Mouse (Mus musculus) midbrain, embryonic 15.5 days (tissue): ENCODE data around the gene BC067074. TPM values are rescaled to one million over a fixed set of nuclear protein-coding genes. Genes with fewer than 3 reads are reported as not detected.
"Not testable (repeated sequence)": the region's sequence is repeated elsewhere in the genome, so short reads cannot be mapped to it uniquely, and the experiment has no call there.

Source experiments
- ATAC-seq: fragments of 200-750 bp; cut with Nextera tagmentation; replicated peaks from 2 replicates; pipeline ENCODE4 v1.8.0; 2017; ENCODE audit warnings: moderate TSS enrichment
- H3K27ac ChIP-seq: fragments of 300-500 bp; sonication (generic); 2 replicates; pipeline ENCODE4 v1.5.1; 2015; ENCODE audit warnings: mild to moderate bottlenecking, inconsistent platforms
- H3K27me3 ChIP-seq: fragments of 300-500 bp; sonication (generic); replicated peaks from 2 replicates; pipeline ENCODE4 v1.6.1; 2015; ENCODE audit warnings: inconsistent platforms
- H3K36me3 ChIP-seq: fragments of 300-500 bp; sonication (generic); replicated peaks from 2 replicates; pipeline ENCODE4 v1.6.1; 2015; ENCODE audit warnings: inconsistent platforms
- H3K4me1 ChIP-seq: fragments of 300-500 bp; sonication (generic); 2 replicates; pipeline ENCODE4 v1.6.1; 2015; ENCODE audit warnings: inconsistent platforms
- H3K4me2 ChIP-seq: fragments of 300-500 bp; sonication (generic); 2 replicates; pipeline ENCODE4 v1.6.1; 2015; ENCODE audit warnings: inconsistent platforms, mild to moderate bottlenecking, moderate library complexity
- H3K4me3 ChIP-seq: fragments of 300-500 bp; sonication (generic); 2 replicates; pipeline ENCODE4 v1.5.1; 2015; ENCODE audit warnings: mild to moderate bottlenecking, inconsistent platforms
- H3K9ac ChIP-seq: fragments of 300-500 bp; sonication (generic); 2 replicates; pipeline ENCODE4 v1.6.1; 2015; ENCODE audit warnings: mild to moderate bottlenecking, inconsistent platforms
- H3K9me3 ChIP-seq: fragments of 300-500 bp; sonication (generic); 2 replicates; pipeline ENCODE4 v1.6.1; 2016; ENCODE audit warnings: inconsistent platforms
- WGBS: fragments of 180-500 bp; shearing (Covaris S2); methylation state at CpG from one replicate; pipeline ENCODE4 v1.1.7; 2015; ENCODE audit warnings: mixed read lengths; 5-methylcytosine and 5-hydroxymethylcytosine counted together
- polyA plus RNA-seq: library from polyadenylated mRNA; unstranded; fragments of >200 nt; fragmentation: Nextera tagmentation; extraction: Ambion mirVana; gene quantifications from 2 replicates; pipeline ENCODE4 v1.2.1, GENCODE M21; 2015

The BC067074 gene
- polyA plus RNA-seq: 0.77 and 0.80 TPM in 2 replicates

- ATAC-seq: peak; percentile 75
- peaks cover 8% of the 10 kb centered on the region; the same call in 1 of the 2 replicates for H3K4me1 ChIP-seq
- H3K36me3 ChIP-seq: no peaks in the 10 kb centered on the region
- peak within 1 kb of the TSS; percentile 37 for H3K9ac ChIP-seq
- WGBS: 1% methylated on average over 63 of the region's 75 CpGs
- H3K4me2 ChIP-seq: peak within 1 kb of the TSS; percentile 86
- H3K9me3 ChIP-seq: no peaks in the 10 kb centered on the region
- H3K27ac ChIP-seq: no peak within 1 kb of the TSS
- peaks cover 7% of the 10 kb centered on the region for H3K27me3 ChIP-seq
- peak within 1 kb of the TSS; percentile 52 for H3K4me3 ChIP-seq
Observed at GRCm38 (mm10) chr13:113292975-113293706, at the start of gene BC067074. TSS of gene BC067074 (plus strand) at chr13:113293159.

DNA sequence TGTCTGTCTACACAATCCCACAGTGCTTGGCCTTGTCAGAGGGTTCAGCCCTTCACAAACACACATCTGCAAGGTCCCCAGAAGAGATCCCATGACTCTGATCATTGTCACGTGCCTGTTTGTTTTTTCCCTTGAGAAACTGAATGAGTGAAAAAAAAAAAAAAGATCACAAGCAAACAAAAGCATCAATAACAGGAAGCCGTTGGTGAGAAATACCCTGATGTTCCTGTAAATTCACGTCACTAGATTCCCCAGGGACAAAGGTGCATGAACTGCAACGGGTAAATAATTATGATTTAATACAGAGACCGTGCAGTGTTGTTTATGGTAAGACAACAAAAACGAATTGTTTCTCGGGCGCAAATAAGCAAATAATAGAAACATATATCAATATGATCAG, 47.9 kb upstream of the BC067074 start:
- Histone ChIP-seq H3K9me3 (no peaks in the 10 kb centered on the region), H3K4me2 (no peak overlapping the region), H3K4me1 (no peaks in the 10 kb centered on the region), H3K9ac (no peak overlapping the region), H3K36me3 (no peaks in the 10 kb centered on the region), H3K27me3 (no peaks in the 10 kb centered on the region), H3K27ac (no peak overlapping the region), H3K4me3 (no peak overlapping the region)
- ATAC-seq: no peak
- 77% methylated on average over 8 of the region's 8 CpGs for WGBS

GRCm38 (mm10) chr13:113252580-113252979, 40.4 kb upstream of the BC067074 start:
- H3K4me1 ChIP-seq, H3K27ac ChIP-seq, H3K9ac ChIP-seq, H3K36me3 ChIP-seq, H3K4me3 ChIP-seq, H3K4me2 ChIP-seq, H3K9me3 ChIP-seq, ATAC-seq, H3K27me3 ChIP-seq: not testable (repeated sequence)
- WGBS: 91% methylated on average over 7 of the region's 7 CpGs

- no peak overlapping the region for H3K27ac ChIP-seq
- H3K4me3 ChIP-seq: no peak overlapping the region
- no peaks in the 10 kb centered on the region for H3K27me3 ChIP-seq
- WGBS: 87% methylated on average over 2 of the region's 2 CpGs
- H3K9me3 ChIP-seq: no peaks in the 10 kb centered on the region
- ATAC-seq: no peak
- H3K4me1 ChIP-seq: no peaks in the 10 kb centered on the region
- H3K9ac ChIP-seq: no peak overlapping the region
- H3K4me2 ChIP-seq: no peak overlapping the region
- H3K36me3 ChIP-seq: no peaks in the 10 kb centered on the region
Observed at GRCm38 (mm10) chr13:113256766-113257165, 36.2 kb upstream of the BC067074 start.

DNA sequence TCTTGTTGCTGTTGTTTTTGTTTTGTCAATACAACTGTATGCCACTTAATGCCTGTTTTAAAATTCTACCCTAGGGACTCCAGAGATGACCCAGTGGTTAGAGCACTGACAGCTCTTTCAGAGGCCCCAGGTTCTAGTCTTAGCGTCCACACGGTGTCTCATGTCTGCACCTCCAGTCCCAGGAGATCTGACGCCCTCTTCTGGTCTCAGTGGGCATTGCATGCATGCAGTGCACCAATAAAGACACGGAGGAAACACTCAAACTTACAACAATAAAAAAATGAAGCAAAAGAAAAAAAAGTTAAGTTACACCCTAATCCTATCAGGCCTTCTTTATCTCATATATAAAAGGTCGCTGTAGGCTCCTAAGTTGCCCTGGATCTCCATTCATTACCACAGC, 35.8 kb upstream of the BC067074 start:
- 46% methylated on average over 5 of the region's 5 CpGs for WGBS
- H3K36me3 ChIP-seq: no peaks in the 10 kb centered on the region
- H3K9ac ChIP-seq: no peak overlapping the region
- H3K4me2 ChIP-seq: no peak overlapping the region
- ATAC-seq: no peak
- no peak overlapping the region for H3K4me3 ChIP-seq
- H3K27me3 ChIP-seq: no peaks in the 10 kb centered on the region
- H3K9me3 ChIP-seq: no peaks in the 10 kb centered on the region
- H3K4me1 ChIP-seq: no peaks in the 10 kb centered on the region
- H3K27ac ChIP-seq: no peak overlapping the region

- no peak for ATAC-seq
- Histone ChIP-seq H3K4me1 (no peaks in the 10 kb centered on the region), H3K9ac (no peak overlapping the region), H3K36me3 (no peaks in the 10 kb centered on the region), H3K4me2 (no peak overlapping the region), H3K27ac (no peak overlapping the region), H3K9me3 (no peaks in the 10 kb centered on the region), H3K27me3 (no peaks in the 10 kb centered on the region), H3K4me3 (no peak overlapping the region)
- 95% methylated on average over 5 of the region's 5 CpGs for WGBS
Observed at GRCm38 (mm10) chr13:113259237-113259636, 33.7 kb upstream of the BC067074 start.

- 68% methylated on average over 12 of the region's 12 CpGs for WGBS
- no peak overlapping the region for H3K9ac ChIP-seq
- no peak for ATAC-seq
- no peak overlapping the region for H3K4me2 ChIP-seq
- no peaks in the 10 kb centered on the region for H3K9me3 ChIP-seq
- H3K36me3 ChIP-seq: no peaks in the 10 kb centered on the region
- no peak overlapping the region for H3K27ac ChIP-seq
- H3K4me3 ChIP-seq: no peak overlapping the region
- H3K4me1 ChIP-seq: no peaks in the 10 kb centered on the region
- no peaks in the 10 kb centered on the region for H3K27me3 ChIP-seq
Observed at GRCm38 (mm10) chr13:113262822-113263221, 30.1 kb upstream of the BC067074 start.

DNA sequence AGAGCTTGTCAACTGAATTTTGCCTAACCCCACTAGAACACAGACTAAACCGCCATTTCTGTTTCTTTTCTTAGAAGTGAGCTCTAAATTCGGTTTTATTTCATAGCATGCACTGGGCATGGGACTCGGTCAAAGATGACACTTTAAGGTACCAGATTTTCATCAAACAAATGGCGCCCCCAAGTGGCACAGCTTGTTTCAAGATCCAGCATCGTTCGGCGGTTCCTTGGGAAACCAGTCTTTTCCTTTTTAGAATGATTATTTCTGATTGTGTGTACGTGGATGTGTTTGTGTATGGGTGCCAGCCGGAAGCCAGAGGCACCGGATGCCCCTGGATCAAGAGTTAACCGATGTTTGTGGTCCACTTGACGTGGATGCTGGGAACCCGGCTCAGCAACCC, 27.7 kb upstream of the BC067074 start:
- 27% methylated on average over 13 of the region's 13 CpGs for WGBS
- Histone ChIP-seq H3K36me3 (no peaks in the 10 kb centered on the region), H3K4me2 (no peak overlapping the region)

DNA sequence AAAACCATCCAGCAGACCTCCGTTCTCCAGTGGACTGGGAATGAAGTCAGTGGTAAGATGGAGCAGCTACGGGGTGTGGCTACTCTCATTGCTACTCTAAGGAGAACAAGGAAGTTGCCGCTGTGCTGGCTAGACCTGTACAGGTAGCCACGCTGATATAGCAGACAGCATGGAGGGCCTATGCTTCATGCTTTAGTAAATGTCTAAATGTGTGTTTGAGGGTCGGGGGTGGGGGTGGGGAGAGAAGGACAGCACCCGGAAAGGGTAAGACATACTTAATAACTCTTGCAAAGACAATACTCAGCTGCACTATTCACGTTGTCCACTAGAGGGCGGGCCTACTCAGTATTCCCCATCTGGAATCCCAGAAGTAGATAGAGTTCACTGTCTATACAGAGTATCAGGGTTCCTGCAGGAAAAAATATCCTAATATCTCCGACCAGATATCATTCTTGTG, 26.4 kb upstream of the BC067074 start:
- no peaks in the 10 kb centered on the region for H3K4me1 ChIP-seq
- H3K9ac ChIP-seq: no peak overlapping the region
- peak; percentile 41; the same call in 1 of the 2 replicates for ATAC-seq
- H3K4me2 ChIP-seq: peak overlapping the region; percentile 21; the same call in 1 of the 2 replicates
- WGBS: 27% methylated on average over 9 of the region's 9 CpGs
- H3K4me3 ChIP-seq: no peak overlapping the region
- no peak overlapping the region for H3K27ac ChIP-seq
- H3K27me3 ChIP-seq: no peaks in the 10 kb centered on the region
- H3K36me3 ChIP-seq: no peaks in the 10 kb centered on the region
- no peaks in the 10 kb centered on the region for H3K9me3 ChIP-seq

More for the DNA sequence above, 27.7 kb upstream of the BC067074 start:
- ATAC-seq: no peak
- Histone ChIP-seq H3K9ac (no peak overlapping the region), H3K4me1 (no peaks in the 10 kb centered on the region), H3K27ac (no peak overlapping the region), H3K27me3 (no peaks in the 10 kb centered on the region), H3K9me3 (no peaks in the 10 kb centered on the region), H3K4me3 (no peak overlapping the region)

DNA sequence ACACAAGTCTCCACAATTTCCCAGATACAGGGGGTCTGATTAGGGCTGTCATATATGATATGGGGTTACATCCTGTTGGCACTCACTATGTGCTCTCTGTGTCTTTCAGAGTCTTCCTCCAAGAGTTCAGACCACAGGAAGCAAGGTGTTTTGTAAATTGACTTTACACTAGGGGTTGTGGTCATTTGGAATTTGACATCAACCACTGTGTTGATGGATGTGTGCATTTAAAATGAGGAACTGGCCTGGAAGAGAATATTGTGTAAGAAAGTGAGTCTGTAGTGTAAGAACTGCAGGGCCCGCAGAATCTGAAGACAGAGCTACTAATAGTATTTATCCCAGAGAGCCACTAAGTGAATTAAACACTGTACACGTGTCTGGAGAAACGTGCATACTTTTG, 25.8 kb upstream of the BC067074 start:
- H3K9ac ChIP-seq: no peak overlapping the region
- ATAC-seq: no peak
- H3K4me3 ChIP-seq: no peak overlapping the region
- no peaks in the 10 kb centered on the region for H3K27me3 ChIP-seq
- H3K4me2 ChIP-seq: no peak overlapping the region
- WGBS: 91% methylated on average over 3 of the region's 3 CpGs
- no peaks in the 10 kb centered on the region for H3K4me1 ChIP-seq
- H3K27ac ChIP-seq: no peak overlapping the region
- no peaks in the 10 kb centered on the region for H3K9me3 ChIP-seq
- H3K36me3 ChIP-seq: no peaks in the 10 kb centered on the region

DNA sequence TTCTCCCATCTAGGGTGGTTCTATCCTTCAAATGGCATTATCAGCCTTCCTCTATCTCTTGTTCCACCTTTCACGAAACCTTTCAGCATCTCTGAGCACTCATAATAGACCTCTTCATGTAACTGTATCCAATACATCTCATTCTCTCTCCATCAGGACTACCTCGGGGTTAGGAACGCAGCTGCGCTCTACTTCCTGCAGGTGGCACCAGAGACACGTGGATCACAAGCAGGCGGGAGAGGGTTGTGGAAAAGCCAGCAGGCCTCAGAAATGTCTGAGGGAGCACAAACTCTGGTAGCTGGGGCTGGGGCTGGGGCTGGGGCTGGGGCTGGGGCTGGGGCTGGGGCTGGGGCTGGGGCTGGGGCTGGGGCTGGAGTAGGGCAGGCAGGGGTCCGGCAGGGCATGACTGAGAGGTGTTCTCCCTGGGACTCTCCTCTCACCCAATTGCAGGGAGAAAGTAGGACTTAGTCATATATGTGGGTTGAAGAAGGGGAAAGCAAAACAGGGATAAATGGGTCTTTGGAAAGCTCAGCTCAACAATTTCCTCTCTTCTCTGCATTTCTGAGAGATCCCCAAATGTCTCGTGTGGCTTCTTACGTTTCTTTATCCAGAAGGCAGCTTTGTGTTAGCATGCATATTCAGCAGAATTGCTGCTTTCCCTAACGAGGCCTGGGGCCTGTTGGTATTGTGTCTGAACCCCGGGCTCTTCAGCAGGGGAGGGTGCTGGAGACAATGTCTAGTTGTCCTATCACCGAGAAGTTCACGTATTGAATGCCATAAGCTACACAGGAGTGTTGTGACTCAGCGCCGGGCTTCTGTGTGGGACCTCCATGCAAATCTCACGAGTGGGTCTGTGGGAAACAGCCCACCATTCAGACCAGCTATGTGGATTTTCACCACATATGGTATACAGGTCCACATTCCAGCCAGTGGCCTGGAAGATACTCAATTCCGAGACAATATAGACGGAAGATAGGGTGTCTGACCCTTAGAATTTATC, 22.9 kb upstream of the BC067074 start:
- H3K27me3 ChIP-seq: no peaks in the 10 kb centered on the region
- H3K36me3 ChIP-seq: no peaks in the 10 kb centered on the region
- H3K27ac ChIP-seq: no peak overlapping the region
- peak; percentile 86 for ATAC-seq
- WGBS: 40% methylated on average over 18 of the region's 18 CpGs
- no peak overlapping the region for H3K9ac ChIP-seq
- H3K4me3 ChIP-seq: no peak overlapping the region
- H3K4me2 ChIP-seq: no peak overlapping the region
- no peaks in the 10 kb centered on the region for H3K4me1 ChIP-seq
- H3K9me3 ChIP-seq: no peaks in the 10 kb centered on the region

DNA sequence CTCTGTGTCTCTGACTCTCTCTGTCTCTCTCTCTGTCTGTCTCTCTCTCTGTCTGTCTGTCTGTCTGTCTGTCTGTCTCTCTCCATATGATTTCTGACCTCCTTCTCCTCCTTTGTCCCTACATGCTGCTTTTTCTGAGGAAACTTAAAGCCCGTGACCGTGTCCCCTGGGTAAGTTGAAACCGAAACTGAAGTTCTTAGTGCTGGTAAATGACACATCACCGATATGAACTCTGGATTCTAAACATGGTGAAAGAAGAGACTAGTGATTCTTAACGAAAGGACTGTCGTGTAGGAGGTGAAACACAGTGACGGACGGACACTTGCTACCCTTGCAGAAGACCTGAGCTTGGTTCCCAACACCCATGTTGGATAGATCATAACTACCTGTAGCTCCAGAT, 21.8 kb upstream of the BC067074 start:
- Histone ChIP-seq H3K27ac (no peak overlapping the region), H3K4me1 (no peaks in the 10 kb centered on the region), H3K27me3 (no peaks in the 10 kb centered on the region), H3K36me3 (no peaks in the 10 kb centered on the region), H3K4me3 (no peak overlapping the region), H3K9me3 (no peaks in the 10 kb centered on the region), H3K9ac (no peak overlapping the region), H3K4me2 (no peak overlapping the region)
- no peak for ATAC-seq
- WGBS: 92% methylated on average over 8 of the region's 8 CpGs
